Mouse (Mus musculus): ENCODE data around the gene Med6. TPM values are rescaled to one million over a fixed set of nuclear protein-coding genes. Genes with fewer than 3 reads are reported as not detected.
A peak's percentile ranks its signal among the peaks of the same experiment; 100 is the strongest.
"Not testable (repeated sequence)": the region's sequence is repeated elsewhere in the genome, so short reads cannot be mapped to it uniquely, and the experiment has no call there.

The Med6 gene
- polyA plus RNA-seq, 1 experiment, result 51.8 TPM

GRCm38 (mm10) chr12:81532316-81533028 lies 62.3 kb downstream of the Med6 start, which contains the start of the genes Gm20498 and Synj2bp:
Gene Gm20498 (minus strand): TSS chr12:81532905.
Gene Synj2bp (minus strand): TSS chr12:81532911.
- WGBS, result under 1% methylated on average over 46 of the region's 46 CpGs
- no peak for TF ChIP-seq CTCF (IDR thresholded peaks at IDR 0.05; ENCODE audit: control insufficient read depth, insufficient read depth, low read length)
- peak; percentile 69; the same call in 1 of the 2 replicates for TF ChIP-seq POLR2A (IDR thresholded peaks at IDR 0.05; ENCODE audit: borderline replicate concordance, control insufficient read depth, low read depth, low read length)
- H3K4me3 ChIP-seq (replicated peaks; ENCODE audit: control insufficient read depth, low read depth, low read length), result peak within 1 kb of the TSS; percentile 91
- H3K27ac ChIP-seq (ENCODE audit: control insufficient read depth, insufficient read depth, low read depth, low read length, poor library complexity), result peak within 1 kb of the TSS; percentile 51
- no peaks in the 10 kb centered on the region; the same call in 1 of the 2 replicates for H3K4me1 ChIP-seq (ENCODE audit: control insufficient read depth, insufficient read depth, low read length)

- H3K4me3 ChIP-seq (replicated peaks; ENCODE audit: control insufficient read depth, low read depth, low read length); H3K27ac ChIP-seq (ENCODE audit: control insufficient read depth, insufficient read depth, low read depth, low read length, poor library complexity); H3K4me1 ChIP-seq (ENCODE audit: control insufficient read depth, insufficient read depth, low read length): not testable (repeated sequence)
- 64% methylated on average over 8 of the region's 8 CpGs for WGBS
Observed at GRCm38 (mm10) chr12:81530587-81530986, 64.2 kb downstream of the Med6 start.

Other genes with a start within 250 kb of the Med6 start
- 1.1 TPM in 1 of 2 replicates, not detected in the other for gene Gm4787, start 215.5 kb downstream of the Med6 start, polyA plus RNA-seq (2011; ENCODE audit: insufficient read depth, insufficient read length, low replicate concordance, missing spikeins)
- 0.52 and 1.5 TPM in 2 replicates for gene Adam4, start 173.1 kb downstream of the Med6 start, polyA plus RNA-seq (2011; ENCODE audit: insufficient read depth, insufficient read length, low replicate concordance, missing spikeins)
- gene Cox16, start 109.9 kb downstream of the Med6 start, polyA plus RNA-seq (2011; ENCODE audit: insufficient read depth, insufficient read length, low replicate concordance, missing spikeins), result 53.3 and 71.8 TPM in 2 replicates
- gene Gm20498, start 62.1 kb downstream of the Med6 start, polyA plus RNA-seq (2011; ENCODE audit: insufficient read depth, insufficient read length, low replicate concordance, missing spikeins), result 6.1 TPM in 1 of 2 replicates, not detected in the other
- gene Synj2bp, start 62.1 kb downstream of the Med6 start, polyA plus RNA-seq (2011; ENCODE audit: insufficient read depth, insufficient read length, low replicate concordance, missing spikeins), result 15.9 and 16.7 TPM in 2 replicates
- gene Adam21, start 26.5 kb downstream of the Med6 start, polyA plus RNA-seq (2011; ENCODE audit: insufficient read depth, insufficient read length, low replicate concordance, missing spikeins), result 1.2 TPM in 1 of 2 replicates, not detected in the other
- not detected in 2 replicates for gene Ttc9, start 36.2 kb upstream of the Med6 start, polyA plus RNA-seq (2011; ENCODE audit: insufficient read depth, insufficient read length, low replicate concordance, missing spikeins)
- gene Map3k9, start 186.2 kb upstream of the Med6 start, polyA plus RNA-seq (2011; ENCODE audit: insufficient read depth, insufficient read length, low replicate concordance, missing spikeins), result 3.9 and 5.7 TPM in 2 replicates